Mouse (Mus musculus): ENCODE measurements around the gene Ranbp3l. TPM values are rescaled to one million over a fixed set of nuclear protein-coding genes. Genes with fewer than 3 reads are reported as not detected.

Ranbp3l gene
- total RNA-seq, 2 experiments from 2014 or later = not detected

DNA sequence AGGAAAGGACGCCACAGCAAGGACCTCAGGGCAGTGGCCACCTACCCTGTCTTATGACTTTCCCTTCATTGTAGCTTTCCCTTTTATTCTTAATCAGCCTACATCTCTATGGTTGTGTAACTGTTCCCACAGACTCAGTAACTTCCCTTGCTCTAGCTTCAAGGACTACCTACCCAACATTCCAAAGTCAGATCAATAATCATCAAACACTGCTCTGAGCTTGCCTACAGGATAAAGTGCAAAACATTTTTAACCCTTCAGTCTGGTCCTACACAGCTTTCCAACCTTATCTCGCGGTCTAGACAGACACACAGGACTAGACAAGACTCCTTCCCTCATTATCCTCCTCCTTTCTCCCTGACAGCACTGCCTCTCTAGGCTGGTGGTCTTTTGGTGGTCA lies 102.6 kb downstream of the Ranbp3l start:
- intact Hi-C loops (cut with DNase I) = loop anchor here (2.0 kb wide), 1 partner anchor 70 kb away; the partner anchor contains the start of gene Lmbrd2
- DNase-seq = no peak

DNA sequence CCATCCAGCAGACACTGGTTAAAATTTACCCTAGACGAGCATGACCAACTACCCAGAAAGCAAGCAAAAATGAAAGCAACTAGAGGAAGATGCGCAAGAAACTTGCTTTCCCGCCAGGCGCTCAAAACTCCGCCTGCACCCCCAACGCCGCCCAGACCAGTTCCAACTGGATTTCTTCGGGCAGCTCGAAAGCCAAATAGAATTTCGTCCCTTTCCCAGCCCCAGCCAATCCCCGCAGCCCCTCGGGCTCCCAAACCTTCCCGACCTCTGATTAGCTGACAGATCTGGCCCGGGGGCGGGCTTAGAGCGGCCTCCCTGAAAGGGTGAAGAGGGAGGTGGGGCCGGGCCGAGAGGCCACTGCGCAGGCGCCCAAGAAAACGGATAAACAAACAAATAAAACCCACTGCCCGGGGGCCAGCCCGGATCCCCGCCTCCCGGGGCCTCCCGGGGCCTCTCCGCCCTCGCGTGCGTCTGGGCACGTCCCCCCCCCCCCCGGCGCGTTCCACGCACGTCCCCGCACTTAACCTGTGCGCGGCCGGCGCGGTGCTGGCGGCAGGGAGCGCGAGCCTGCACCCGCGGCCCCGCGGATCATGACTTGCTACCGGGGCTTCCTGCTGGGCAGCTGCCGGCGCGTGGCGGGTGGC lies 103.3 kb downstream of the Ranbp3l start, which contains the start of gene Nadk2:
Nadk2 (plus strand) TSS at position 349 of the 644 bp plus-strand sequence.
- DNase-seq = peak; percentile 98 to 99
- intact Hi-C loops (cut with DNase I) = loop anchor here (2.0 kb wide), 1 partner anchor 70 kb away; the partner anchor contains the start of gene Lmbrd2

DNA sequence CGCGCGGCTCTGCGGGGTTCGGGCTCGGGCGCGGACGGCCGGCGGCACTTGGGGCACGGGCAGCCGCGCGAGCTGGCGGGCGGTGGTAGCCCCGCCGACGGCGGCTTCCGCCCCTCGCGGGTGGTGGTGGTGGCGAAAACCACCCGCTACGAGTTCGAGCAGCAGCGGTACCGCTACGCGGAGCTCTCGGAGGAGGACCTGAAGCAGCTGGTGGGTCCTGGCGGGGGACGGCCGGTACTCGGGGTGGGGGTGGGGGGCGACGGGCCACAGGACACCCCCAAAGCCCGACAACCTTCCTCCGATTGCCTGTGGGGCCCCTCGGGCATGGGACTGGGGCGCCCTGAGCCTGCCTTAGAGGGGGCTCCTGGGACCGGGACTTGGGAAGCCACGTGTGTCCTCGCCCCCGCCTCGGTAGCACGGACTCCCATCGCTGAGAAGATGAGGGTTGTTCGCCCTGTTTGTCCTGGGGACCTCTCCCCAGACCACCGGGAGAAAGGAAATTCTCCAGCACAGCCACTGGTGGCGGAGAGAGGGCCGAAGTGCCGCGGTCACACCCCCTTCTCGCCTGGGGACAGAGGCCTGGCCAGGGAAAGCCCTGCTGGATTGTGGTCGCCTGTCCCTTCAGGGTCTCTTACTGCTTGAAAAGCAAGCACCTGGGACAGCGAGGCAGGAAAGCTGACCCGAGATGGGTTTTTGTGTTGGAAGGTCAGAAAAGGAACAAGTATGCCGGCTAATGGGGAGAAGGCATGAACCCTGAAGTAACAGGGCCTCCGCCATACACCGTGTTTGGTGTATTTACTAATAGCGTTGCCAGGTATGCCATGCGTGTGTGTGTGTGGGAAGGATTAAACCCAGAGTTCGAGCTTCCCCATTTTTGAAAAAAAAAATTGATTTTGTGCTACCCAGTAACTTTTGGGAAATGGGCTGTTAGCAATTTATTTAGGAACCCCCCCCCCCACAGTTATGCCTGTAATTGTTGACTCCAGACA lies 104.1 kb downstream of the Ranbp3l start:
- peak; percentile 49 to 60 for DNase-seq

DNA sequence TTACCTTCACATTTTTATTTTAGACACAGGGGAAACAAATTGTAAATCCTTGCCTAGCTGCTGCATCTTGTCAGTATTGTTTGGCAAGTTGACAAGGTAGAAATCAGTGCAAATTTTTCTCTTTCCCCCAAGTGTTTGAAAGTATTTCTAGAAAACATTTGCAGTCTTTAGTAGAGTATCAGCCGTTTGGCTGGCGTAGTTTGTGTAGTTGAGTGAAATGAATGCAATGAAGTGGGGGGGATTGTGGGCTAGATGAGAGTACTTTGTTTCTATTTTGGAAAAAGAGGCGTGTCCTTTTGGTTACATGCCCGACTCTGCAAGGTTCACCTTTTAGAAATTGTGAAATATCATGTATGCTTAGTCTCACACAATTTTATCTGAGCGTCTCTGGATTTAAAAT lies 104.9 kb downstream of the Ranbp3l start:
- intact Hi-C loops (cut with DNase I) = no loop called here
- DNase-seq = peak in 1 of 2 experiments; percentile 30

More for the DNA sequence above, 104.1 kb downstream of the Ranbp3l start:
- intact Hi-C loops (cut with DNase I) = loop anchor here (2.0 kb wide), 1 partner anchor 69 kb away; the partner anchor contains the start of gene Lmbrd2

DNA sequence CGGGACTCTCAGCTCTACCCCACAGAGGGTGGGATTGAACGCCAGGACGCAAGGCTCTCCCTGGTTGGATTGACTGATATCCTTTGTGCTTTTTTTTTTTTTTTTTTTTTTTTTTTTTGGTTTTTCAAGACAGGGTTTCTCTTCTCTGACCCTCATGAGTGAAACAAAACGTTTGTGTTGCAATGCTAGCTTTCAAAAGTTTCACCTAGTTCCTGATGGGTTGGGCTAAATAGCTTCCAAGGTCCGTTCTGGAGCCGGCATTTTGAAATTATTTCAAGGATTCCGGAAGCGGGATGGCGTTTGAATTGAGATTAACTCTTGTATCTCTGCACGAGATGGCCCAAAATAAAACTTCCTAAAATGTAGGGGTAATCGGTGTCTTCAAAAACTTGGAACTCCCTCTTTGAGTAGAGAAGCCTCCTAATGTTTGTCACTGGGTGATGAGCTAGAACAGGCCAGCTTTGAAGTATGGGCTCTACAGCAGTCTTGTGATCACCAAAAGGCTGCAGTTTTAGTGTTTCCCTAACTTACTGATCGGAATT lies 105.4 kb downstream of the Ranbp3l start:
- intact Hi-C loops (cut with DNase I) = no loop called here
- no peak for DNase-seq

DNA sequence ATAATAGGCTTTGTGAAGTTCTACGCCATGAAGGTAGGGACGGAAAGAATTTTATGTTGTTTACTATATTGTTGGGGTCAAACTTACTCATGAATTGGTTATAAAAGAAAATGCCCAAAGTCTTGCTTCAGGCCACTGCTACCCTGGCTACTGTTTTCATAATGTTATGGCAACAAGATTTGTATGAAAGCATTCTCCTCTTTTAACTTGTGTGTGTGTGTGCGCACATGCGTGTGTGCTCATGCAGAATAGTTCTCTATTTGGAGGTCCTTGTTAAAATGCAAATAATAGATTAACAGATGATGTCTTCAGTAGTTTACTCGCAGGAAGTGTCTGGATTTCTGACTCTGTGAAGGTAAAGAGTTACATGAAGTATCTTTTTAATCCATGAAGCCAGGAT lies 105.9 kb downstream of the Ranbp3l start:
- intact Hi-C loops (cut with DNase I) = no loop called here
- no peak for DNase-seq

DNA sequence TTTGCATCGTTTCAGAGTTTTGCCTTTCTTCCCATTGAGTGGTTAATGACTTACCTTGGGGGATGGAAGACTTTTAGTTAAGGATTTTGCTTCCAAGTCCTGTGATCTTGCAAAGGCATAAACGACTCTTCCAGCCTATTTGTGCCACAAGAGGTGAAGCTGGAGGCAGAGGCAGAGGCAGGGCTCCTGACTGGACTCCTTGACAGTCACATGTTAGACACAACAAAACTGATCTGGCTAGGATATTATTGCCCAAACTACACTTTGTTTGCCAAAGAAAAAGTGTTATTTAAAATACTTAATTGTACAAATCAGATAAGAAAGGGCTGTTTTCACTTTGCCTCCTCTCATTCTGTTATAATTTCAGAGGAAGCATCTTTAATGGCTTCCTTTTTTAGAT lies 106.4 kb downstream of the Ranbp3l start:
- no peak for DNase-seq
- intact Hi-C loops (cut with DNase I) = no loop called here

DNA sequence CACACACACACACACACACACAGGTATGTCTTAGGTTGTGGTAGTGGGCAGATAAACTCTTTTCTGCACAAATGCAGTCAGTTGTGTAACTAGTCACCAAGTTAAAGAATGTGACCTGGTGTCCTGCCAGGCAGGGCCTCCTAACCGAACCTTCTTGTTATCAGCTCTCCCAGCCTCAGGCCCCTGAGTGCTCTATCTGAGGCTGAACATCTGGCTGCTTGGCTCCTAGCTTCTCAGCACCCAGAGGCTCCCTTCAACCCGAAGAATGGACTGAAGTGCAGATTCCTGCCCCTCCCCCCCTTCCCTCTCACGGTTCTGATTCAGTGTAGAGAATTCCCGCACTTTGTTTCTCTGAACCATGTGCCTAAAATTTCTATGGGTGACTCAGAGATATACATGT lies 106.9 kb downstream of the Ranbp3l start:
- intact Hi-C loops (cut with DNase I) = no loop called here
- DNase-seq = peak; percentile 29 to 52

DNA sequence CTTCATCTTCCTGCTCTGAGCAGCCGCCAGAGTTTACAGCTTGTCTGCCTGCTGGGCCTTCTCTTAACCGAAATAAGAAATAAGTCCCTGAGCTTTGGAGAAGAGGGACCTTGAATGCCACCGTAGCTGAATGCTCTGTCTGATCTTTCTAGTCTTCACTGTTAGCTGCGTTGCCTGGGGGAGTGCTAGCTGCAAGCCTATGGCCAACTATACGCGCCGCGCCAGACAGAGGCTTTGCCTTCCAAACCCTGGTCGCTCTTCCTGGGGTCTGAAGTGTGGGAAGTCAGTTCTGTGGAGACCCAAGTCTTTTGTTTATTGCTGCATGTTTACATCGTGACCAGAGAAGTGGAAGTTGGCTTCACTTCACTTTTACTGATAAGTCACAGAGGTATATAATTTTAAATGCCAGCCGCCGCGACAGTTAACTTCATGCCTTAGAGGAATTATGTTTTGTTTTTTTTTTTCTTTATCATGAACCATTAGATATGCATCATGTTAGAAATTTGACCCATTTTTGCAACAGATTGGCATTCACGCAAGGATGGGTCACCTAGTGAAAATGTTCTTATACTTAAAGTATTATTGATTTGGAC lies 108.0 kb downstream of the Ranbp3l start:
- no peak for DNase-seq
- intact Hi-C loops (cut with DNase I) = no loop called here

DNA sequence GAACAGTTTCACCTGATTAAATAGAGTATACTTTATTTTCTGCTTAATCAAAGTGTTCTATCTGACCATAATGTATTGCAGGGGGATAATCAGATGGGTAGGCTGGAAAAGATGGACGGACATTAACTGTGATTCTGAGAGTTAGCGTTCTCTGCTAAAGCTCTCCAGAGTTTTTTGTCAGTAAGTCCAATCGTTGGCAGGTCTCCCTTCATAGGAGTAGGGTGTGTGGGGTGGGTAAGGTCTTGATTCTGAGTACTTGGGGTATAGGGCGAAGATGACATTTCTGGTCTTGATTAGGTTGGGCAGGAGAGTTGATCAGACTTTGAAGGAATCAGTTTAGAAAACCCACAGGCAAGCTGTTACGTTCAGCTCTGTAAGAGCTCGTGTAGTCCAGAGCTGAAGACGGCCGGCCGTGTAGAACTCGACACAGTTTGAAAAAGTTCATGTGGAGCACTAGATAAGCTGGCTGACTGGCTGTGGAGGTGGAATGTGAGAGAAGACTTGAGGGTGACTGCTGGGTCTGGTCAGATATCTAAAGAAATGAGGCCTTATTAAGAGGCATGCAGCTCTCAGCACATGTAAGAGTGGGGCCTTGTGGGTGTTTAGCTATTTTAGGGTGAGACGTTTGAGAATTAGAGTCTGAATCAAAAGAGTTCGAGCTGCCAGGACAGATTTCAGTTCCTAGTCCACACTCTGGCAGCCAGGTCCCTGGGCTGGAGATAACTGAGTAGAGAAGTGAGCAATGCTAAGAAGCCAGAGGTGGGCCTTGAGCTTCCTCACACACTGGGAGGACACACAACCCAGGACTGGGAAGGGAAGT lies 110.9 kb downstream of the Ranbp3l start:
- intact Hi-C loops (cut with DNase I) = no loop called here
- peak in 1 of 2 experiments; percentile 29 for DNase-seq

DNA sequence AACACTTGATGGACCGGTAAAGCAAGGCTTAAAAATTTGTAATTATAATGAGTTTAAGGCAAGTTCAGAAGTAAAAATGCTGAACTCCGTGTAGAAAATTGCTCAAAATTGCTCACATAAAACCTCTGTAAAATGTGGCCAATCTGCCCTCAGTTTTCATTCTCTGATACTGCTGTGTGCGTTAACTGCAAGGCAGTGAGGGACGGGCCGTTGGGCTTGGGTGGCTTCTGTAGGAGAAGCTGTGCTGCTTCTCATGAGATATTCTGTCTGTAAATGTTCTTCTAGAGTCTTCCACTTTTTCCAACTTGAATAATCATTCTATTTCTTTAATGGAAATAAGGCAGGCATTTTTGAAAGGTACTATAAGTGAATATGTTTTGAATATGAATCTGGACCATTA lies 111.9 kb downstream of the Ranbp3l start:
- DNase-seq = no peak

DNA sequence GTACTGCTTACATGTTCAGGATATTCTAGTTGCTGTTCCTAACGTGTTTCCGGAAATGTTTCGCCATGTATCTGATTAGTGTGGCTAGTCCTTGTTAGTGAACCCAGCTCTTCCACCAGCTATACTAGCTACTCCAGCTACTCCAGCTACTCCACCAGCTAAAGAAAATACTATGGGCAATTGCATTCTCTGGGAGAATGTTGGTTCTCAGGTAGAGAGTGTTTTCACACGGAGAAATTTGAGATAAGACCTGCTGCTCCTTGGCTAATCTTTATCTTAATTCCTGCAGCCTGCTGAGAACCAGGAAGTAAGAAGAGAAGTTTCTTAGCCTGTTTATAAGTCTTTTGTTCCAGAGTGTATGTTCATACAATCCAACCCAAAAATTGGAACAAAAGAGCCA lies 112.5 kb downstream of the Ranbp3l start:
- intact Hi-C loops (cut with DNase I) = no loop called here
- no peak for DNase-seq

More for the DNA sequence above, 111.9 kb downstream of the Ranbp3l start:
- intact Hi-C loops (cut with DNase I) = no loop called here

DNA sequence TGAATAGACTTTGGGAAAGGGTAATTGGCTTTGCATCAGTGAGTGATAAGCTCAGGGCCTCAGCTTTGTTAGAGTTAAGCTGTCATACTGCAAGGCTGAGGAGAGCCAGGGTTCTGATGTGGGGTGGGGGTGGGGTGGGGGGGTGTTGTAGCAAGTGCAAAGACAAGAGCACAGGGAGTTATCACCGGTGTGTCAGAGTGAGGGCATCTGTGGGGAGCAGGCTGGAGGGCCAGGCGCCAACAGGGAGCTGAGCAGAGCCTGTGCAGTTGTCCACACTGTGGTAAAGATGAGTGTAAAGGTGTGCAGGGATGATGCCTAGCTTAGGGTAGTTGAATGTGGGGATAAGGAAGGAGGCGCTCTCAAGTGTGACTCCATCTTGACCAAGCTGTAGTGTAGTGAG lies 113.5 kb downstream of the Ranbp3l start:
- DNase-seq = no peak
- intact Hi-C loops (cut with DNase I) = no loop called here

DNA sequence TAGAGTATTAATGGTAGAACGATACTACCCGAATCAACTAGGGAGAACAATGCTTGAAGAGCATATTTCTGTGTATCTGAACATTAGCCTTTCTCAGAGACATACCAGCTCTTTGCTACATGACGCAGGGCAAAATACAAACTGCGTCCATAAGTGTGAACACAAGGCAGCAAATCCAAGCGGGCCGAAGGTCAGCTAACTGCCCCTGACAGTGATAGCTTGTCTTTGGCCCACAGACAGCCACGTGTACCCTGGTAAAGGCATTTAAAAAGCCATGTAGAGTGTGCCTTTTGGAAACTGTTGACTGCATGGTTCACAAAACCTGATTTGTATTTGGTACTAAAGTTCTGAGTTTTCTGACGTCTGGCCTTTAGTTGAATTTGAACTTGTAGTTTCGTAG lies 115.0 kb downstream of the Ranbp3l start:
- intact Hi-C loops (cut with DNase I) = no loop called here

DNA sequence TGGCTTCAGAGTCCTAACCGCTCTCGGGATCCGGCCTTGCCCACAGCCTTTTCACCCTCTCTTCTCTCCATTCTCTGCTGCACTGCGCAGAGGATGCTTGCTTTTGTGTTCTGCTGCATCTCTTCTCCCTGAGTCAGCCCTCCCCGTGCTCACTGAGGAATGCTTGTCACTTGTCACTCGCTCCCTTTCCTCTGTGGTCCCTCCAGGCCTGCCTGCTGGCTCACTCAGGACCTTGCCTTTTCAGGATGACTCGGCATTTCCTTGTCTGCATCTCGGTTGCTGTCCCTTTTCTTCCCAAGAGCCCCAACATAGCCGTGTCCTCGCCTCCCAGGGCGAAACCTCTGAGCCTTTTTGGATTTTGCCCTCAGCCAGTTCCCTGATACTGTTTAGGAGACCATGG lies 119.1 kb downstream of the Ranbp3l start:
- intact Hi-C loops (cut with DNase I) = no loop called here
- no peak for DNase-seq

More for the DNA sequence above, 115.0 kb downstream of the Ranbp3l start:
- DNase-seq = peak in 1 of 2 experiments; percentile 33

DNA sequence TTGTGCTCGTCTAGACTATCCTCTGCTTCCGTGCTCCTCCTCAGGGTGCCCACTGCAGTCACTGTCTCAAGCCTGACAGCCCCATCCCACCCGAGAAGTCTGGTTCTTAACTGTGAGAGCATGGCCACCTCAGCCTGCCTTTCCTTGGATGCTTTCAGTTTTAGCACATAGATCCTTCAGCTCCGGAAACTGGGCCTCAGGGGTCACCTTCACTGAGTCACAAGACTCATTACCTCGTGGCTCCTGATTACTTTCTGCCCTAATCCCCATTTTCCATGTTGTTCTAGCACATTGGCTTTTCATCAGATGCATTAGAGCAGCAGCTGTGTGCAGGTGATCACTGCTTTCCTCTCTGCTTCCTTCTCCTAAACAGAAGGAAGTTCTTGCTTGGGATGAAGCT lies 119.7 kb downstream of the Ranbp3l start:
- DNase-seq = no peak
- intact Hi-C loops (cut with DNase I) = no loop called here

DNA sequence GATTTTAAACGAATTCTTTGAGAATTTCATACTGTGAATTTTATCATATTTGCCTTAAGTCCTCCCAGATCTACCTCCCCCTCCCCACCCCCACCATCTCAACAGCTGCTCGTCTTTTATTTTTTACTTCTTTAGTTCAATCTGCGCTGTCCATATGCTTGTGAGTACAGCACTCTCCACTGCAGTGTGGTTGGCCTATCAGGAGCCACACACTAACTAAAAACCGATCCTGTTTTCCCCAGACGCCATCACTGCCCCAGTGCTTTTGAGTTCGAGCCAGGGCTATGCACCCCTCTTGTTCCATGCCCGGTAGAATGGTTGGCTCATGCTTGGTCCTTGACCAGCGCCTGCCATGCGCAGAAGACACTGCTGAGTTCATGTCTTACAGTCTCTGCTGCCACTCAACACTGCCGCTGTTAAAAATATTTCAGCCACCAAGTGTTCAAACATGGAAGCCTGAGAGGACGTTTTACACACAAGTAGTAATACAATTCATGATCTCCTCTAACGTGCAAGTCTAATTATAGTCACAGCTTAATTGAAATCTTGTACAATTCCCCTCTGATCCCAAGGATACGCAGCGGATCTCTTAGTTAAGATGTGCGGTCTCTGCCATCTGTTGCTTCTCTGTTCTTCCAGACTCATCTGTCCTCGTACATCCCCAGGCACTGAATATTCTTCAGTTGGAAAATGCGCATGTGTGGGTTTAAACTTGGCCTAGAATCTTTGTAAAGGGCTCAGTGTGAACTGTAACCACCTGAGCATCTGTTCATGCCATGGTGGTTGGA lies 120.3 kb downstream of the Ranbp3l start:
- DNase-seq = no peak
- intact Hi-C loops (cut with DNase I) = no loop called here

DNA sequence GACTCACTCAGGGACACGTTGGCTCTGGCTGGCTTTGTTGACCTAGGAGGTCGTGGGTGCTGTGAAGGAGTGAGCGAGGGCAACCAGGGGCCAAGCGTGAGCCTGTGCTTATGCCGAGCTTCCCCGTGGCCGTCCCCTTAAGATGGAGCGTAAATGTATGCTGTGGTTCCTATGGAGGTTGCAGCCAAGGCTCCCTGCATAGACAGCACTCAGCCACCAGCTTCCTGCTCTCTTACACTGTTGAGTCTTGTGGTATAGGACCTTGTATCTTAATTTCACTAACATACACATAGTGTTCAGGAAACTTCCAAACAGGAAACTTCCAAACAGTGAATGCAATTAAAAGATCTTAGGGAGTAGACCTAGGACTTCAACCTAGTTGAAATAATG lies 120.9 kb downstream of the Ranbp3l start:
- DNase-seq = no peak
- intact Hi-C loops (cut with DNase I) = no loop called here

DNA sequence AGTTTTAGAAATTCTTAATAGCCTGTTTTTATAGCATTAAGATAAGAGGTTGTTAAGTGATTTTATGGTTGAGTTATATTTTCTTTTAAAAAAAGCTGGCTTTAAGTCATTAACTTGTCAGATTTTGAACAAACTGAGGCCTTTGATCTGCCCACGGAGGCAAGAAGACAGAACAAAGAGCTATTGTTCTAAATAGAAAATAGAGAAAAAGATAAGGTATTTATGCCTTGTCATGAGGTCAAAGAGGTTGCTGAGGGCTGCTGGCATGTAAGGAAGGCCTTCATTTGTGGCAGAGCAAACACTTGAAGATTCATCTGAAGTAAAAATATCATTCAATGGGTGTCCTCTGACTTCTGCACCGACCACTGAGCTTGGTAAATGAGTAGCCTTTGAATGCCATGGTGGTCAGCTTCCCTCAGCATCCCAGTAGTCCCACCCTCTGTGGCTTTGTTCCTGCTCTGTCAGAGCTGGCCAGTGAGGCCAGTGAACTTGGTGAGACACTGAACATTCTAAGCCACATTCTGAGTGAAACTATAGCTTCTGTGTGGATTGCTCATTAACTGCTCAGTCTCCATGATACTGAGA lies 121.5 kb downstream of the Ranbp3l start:
- DNase-seq = no peak
- intact Hi-C loops (cut with DNase I) = no loop called here
